Mouse (Mus musculus) MEL (cell line): ENCODE data around the gene Olfr15.

Experiments
- CHD1 ChIP-seq: IDR thresholded peaks from 2 replicates; pipeline ENCODE4 v1.6.1; 2012; ENCODE audit warnings: low read depth, mild to moderate bottlenecking, inconsistent platforms, low read length, improper control_type of control experiment
- CTCF ChIP-seq, 3 experiments: IDR thresholded peaks in 2 of 3; conservative IDR thresholded peaks in 1 of 3; 2 replicates each; pipeline ENCODE4 v1.5.1; 2011 to 2012; ENCODE audit warnings: low read length in 3 of 3, low read depth in 2 of 3, mild to moderate bottlenecking in 2 of 3, improper control_type of control experiment in 1 of 3, inconsistent platforms in 1 of 3, mixed read lengths in 1 of 3, moderate library complexity in 1 of 3; ENCODE audit not compliant: control insufficient read depth in 1 of 3, insufficient read depth in 1 of 3, poor library complexity in 1 of 3, severe bottlenecking in 1 of 3
- EP300 ChIP-seq, 2 experiments: IDR thresholded peaks; 2 replicates each; pipeline ENCODE4 v1.6.1; 2011; ENCODE audit warnings: improper control_type of control experiment in 2 of 2, low read length in 2 of 2, low read depth in 1 of 2, mild to moderate bottlenecking in 1 of 2
- GABPA ChIP-seq: IDR thresholded peaks from 2 replicates; pipeline ENCODE4 v1.6.1; 2012; ENCODE audit warnings: low read depth, mild to moderate bottlenecking, inconsistent platforms, low read length, improper control_type of control experiment, moderate library complexity
- HCFC1 ChIP-seq: IDR thresholded peaks from 2 replicates; pipeline ENCODE4 v1.6.1; 2012; ENCODE audit warnings: low read depth, mild to moderate bottlenecking, inconsistent platforms, low read length, improper control_type of control experiment, moderate library complexity
- MAX ChIP-seq: IDR thresholded peaks from 2 replicates; pipeline ENCODE4 v1.6.1; 2011; ENCODE audit warnings: low read length, improper control_type of control experiment
- NRF1 ChIP-seq: IDR thresholded peaks from 2 replicates; pipeline ENCODE4 v1.6.1; 2014; ENCODE audit warnings: low read depth, mild to moderate bottlenecking, inconsistent platforms, low read length, improper control_type of control experiment, moderate library complexity; ENCODE audit not compliant: poor library complexity, insufficient read depth, severe bottlenecking
- POLR2A ChIP-seq, 2 experiments: IDR thresholded peaks; 2 replicates each; pipeline ENCODE4 v1.6.1; 2011 to 2012; ENCODE audit warnings: low read length in 2 of 2, mild to moderate bottlenecking in 2 of 2, control low read depth in 1 of 2, improper control_type of control experiment in 1 of 2, low read depth in 1 of 2, moderate library complexity in 1 of 2; ENCODE audit not compliant: control insufficient read depth in 1 of 2, insufficient read depth in 1 of 2, poor library complexity in 1 of 2
- SMC3 ChIP-seq: IDR thresholded peaks from 2 replicates; pipeline ENCODE4 v1.6.1; 2011; ENCODE audit warnings: low read depth, low read length, improper control_type of control experiment
- TAL1 ChIP-seq: IDR thresholded peaks from 2 replicates; pipeline ENCODE4 v1.6.1; 2012; ENCODE audit warnings: mild to moderate bottlenecking, inconsistent platforms, low read length, moderate library complexity, mixed read lengths
- TBP ChIP-seq: IDR thresholded peaks from 2 replicates; pipeline ENCODE4 v1.8.0; 2011; ENCODE audit warnings: low read depth, low read length, improper control_type of control experiment
- TCF12 ChIP-seq: IDR thresholded peaks from 2 replicates; pipeline ENCODE4 v1.6.1; 2014; ENCODE audit warnings: low read depth, mild to moderate bottlenecking, inconsistent platforms, low read length, improper control_type of control experiment, moderate library complexity
- ZC3H11A ChIP-seq: IDR thresholded peaks from 2 replicates; pipeline ENCODE4 v1.6.1; 2012; ENCODE audit warnings: low read depth, mild to moderate bottlenecking, inconsistent platforms, low read length, improper control_type of control experiment
- ZKSCAN1 ChIP-seq: IDR thresholded peaks from 2 replicates; pipeline ENCODE4 v1.6.1; 2012; ENCODE audit warnings: low read depth, mild to moderate bottlenecking, inconsistent platforms, low read length, improper control_type of control experiment, moderate library complexity

GRCm38 (mm10) chr16:3854437-3855182 lies 23.9 kb downstream of the Olfr15 start:
- no peak for TF ChIP-seq TBP
- no peak for TF ChIP-seq MAX
- no peak for TF ChIP-seq CTCF (IDR thresholded peaks at IDR 0.05 in 2 of 3, conservative IDR thresholded peaks at IDR 0.05 in 1 of 3; ENCODE audit: control insufficient read depth in 1 of 3, insufficient read depth in 1 of 3, low read depth in 2 of 3, low read length in 3 of 3, poor library complexity in 1 of 3, severe bottlenecking in 1 of 3)
- TF ChIP-seq ZC3H11A = no peak
- TF ChIP-seq EP300 (IDR thresholded peaks at IDR 0.05; ENCODE audit: low read depth in 1 of 2, low read length in 2 of 2) = no peak
- no peak for TF ChIP-seq CHD1
- no peak for TF ChIP-seq POLR2A (IDR thresholded peaks at IDR 0.05; ENCODE audit: control insufficient read depth in 1 of 2, insufficient read depth in 1 of 2, low read depth in 1 of 2, low read length in 2 of 2, poor library complexity in 1 of 2)
- no peak for TF ChIP-seq HCFC1
- no peak for TF ChIP-seq SMC3
- no peak for TF ChIP-seq GABPA
- TF ChIP-seq NRF1 = no peak
- TF ChIP-seq TCF12 = no peak
- no peak for TF ChIP-seq TAL1
- no peak for TF ChIP-seq ZKSCAN1
